Mouse (Mus musculus) embryo, embryonic 9.5 days (tissue): Measurements from ENCODE around the gene Entpd2.

Experiments used
- DNase-seq: peaks from one replicate; pipeline ENCODE4 v3.0.0-alpha.2; 2017; ENCODE audit errors: extremely low spot score

Entpd2 gene

GRCm38 (mm10) chr2:25395721-25396596, at the start of gene Entpd2:
TSS of gene Entpd2 (plus strand) at chr2:25395874.
- no peak for DNase-seq

- no peak for DNase-seq
These were observed 47.5 kb upstream of the Entpd2 start for GRCm38 (mm10) chr2:25348162-25348561.

- no peak for DNase-seq
These were observed 46.2 kb upstream of the Entpd2 start for GRCm38 (mm10) chr2:25349499-25349898.

- DNase-seq: no peak
These were observed 45.0 kb upstream of the Entpd2 start for GRCm38 (mm10) chr2:25350701-25351100.

DNA sequence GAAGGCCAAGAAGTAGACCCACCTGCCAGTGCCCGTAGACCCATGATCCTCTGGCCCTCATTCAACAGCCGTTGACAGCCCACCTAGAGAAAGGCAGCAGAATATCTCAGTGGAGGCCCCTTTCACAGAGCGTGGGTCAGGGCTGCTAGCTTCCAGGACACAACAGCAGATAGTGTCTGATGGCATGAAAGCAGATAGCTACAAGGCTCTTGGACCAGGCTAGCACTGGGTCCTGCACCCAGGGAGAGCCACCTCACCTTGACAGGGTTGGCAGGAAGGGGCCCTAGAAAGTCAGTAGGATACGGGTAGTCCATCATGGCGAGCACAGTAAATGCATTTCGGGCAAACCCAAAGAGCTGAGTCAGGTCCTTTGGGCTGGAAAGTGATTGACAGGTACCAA, 41.5 kb upstream of the Entpd2 start:
- no peak for DNase-seq

DNA sequence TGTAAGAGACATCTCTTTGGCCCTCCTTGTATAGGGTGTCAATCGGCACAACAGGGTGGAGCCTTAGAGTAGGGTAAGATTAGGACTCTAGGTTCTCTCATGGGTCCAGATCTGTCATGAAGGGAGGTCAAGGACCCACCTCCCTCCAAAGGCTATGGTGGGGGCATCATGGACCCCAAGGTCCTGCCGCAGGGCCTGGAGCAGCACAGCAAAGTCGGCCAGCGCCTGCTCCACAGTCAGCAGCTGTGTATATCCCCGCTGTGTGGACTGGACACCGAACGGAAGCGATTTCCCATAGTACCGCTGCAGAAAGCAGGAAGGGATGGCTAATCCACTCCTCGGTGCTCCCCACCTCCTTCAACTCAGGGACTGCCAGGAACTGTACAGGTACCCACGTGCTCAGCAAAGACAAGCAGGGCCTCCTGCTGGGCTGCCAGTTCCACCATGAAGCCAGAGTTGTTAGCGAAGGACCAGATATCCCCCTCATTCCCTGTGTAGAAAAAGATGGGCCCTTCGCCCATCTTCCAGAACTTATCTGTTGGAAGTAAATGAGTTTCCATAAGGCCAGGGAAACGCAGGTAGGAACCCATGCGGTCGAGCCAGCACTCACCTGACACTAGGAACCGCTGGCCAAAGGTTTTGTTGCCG, 40.1 kb upstream of the Entpd2 start:
- DNase-seq: no peak

DNA sequence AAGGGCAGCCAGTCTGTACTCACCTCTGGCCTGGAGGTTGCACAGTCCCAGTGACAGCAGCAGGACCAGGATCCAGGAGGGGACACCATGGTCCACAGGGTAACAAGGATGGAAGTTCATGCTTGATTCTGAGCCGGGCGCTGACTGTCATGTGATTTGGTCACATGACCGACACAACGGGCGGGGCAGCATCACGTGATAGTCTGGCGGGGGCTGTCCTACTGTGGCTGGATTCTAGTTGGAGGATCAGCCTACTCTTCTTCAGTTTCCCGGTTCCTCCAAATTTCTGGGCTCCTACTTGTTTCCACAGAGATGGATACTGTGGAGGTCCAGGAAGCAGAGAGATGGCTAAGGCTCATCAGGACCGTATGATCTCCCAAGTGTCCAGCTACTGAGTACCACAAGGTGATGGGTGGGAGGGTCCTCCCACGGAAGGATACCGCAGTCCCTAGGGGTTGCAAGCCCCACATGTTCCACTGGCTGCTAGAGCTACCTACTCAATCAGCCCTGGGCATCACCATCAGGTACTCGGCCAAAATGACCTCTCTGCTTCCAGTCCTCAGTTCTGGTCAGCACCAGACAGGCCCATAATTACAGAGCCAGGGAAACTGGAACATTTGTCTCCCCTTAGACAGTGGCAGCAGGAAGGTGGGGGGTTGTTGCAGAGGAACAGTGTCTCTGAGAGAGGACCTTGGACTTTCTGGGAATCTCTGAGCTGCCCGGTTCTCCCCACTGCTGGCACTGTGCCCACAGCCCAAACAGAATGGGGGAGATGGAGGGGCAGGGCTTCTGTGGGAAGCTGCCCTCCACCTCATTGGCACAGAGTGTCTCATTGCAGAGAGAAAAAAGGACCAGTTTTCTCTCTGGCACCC, 39.2 kb upstream of the Entpd2 start, which contains the start of gene Dpp7:
Gene Dpp7, minus strand, starts transcription at position 152 of the 872 bp plus-strand sequence.
- peak; percentile 84 for DNase-seq

GRCm38 (mm10) chr2:25359848-25360247, 35.8 kb upstream of the Entpd2 start:
- no peak for DNase-seq

- no peak for DNase-seq
These were observed 32.0 kb upstream of the Entpd2 start for GRCm38 (mm10) chr2:25363478-25364178.

DNA sequence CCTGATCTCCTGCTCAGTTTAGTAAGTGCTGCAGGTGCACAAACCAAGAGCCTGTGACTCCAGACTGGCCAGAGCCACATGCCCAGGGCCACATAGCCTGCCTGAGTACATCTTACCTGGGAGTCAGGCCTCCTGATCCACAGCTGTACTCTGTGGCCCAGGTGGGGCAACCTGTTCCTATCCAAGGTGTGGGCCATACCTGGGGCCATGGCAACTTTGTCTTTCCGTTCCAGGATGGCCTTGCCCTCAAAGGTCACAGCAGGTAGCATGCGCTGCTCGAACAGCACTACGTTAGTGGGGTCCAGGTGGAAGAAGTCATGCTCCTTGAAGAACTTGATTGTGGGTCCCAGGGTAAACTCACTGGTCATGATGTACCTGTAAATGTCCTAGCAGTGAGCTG, 31.4 kb upstream of the Entpd2 start:
- DNase-seq: no peak

DNA sequence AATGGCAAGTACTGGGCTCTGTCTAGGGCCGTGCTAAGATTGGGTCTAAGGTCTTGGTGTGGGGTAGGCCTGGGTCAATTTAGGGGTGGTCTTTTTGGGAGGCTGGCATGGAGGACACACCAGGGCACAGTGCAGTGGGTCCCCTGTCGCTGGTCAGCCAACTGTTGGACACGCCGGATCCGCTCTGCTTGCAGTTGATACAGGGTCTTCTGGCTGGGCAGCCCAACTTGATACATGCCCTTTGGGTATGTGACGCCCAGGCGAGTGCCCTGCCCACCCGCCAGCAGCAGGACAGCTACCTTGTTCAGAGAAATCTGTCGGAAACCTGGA, 30.9 kb upstream of the Entpd2 start:
- no peak for DNase-seq

DNA sequence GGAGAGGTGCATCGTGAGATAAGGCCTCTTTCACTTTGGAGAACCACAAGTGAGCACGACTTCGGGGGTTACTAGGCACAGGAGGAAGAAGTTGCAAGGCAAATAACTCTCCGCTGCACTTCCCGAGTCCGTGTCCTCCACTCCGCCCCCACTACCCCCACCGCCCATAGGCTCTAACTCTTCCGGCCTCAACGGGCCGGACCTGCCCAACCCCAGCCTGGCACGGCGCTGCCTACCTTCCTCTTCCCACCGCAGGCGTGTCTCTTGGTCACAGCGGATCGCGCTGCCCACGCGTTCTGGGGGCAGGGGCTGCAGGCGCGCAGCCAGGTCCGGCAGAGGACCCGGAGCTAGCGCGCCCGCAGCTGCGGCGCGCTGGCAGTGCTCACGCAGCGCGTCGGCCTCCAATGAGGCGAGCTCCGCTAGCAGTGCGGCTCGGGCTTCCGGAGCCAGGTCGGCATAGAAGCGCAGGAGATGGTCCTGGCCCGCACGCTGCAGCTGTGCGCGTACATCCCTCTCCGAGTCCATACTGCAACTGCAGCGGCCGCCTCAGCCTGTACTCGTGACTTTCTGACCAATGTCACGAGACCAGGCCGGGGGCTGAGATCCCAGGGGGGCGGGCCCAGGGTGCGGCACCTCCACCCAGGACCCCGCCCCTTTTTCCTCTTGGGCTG, 30.4 kb upstream of the Entpd2 start, which contains the start of gene Uap1l1:
Gene Uap1l1, minus strand, starts transcription at position 592 of the 671 bp plus-strand sequence.
- peak; percentile 71 for DNase-seq

DNA sequence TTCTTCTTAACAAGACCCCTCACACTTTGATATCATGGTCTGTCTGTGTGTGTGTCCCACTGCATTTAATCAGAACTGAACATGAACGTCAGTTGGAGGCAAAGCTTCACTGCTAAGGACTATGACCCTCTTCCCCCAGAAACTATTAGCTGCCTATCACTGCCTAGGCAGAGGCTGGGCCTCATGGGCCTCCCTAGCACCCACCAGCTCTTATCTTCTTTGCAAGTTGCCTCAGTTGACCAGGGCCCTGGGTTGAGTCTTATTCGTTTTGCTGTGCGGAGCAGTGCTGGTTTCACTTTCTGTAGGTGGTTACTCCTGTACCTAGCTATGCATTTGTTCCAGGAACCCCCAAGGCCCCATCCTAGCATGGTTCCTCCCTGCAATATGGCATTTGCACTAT, 25.7 kb upstream of the Entpd2 start:
- DNase-seq: no peak

DNA sequence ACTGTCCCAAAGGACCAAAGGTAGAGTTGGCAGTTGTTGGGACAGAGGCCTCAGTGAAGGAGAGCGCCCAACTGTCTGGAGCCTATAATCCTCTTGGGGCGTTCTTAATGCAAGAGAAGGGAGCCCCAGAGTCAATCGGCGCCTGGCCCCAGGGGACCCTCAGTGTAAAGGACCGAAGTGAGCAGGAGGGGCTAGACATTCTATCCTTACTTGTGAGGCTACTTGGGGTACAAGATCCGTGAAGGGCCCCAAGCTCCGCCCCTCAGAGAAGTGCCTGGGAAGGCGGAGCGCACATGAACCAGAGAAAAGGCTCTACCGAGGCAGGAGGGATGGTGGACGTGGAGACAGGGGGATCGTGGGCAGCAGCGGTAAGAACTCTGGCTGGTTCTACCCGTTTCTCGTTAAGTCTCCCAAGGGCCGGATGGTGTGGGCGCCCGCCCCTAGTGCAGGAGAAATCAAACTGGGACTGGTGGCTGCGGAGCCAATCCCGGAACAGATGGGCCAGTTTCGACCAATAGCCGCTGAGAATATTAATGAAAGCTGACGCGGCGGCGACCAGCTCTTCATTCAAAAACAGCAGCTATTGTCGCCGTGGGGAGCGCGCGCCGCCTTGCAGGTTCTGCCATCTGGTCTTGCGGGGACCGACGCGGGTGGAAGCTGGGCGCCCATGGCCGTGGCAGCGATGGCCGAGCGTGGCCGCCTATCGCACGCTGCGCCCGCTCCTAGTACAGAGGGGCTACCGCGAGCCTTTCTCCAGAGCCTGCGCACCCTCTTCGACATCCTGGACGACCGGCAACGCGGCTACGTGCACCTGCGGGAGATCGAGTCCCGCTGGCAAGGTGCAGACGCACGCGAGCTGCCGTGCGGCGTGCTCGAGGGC, 23.7 kb upstream of the Entpd2 start, which contains the start of gene Sapcd2:
Gene Sapcd2, plus strand, starts transcription at position 558 of the 880 bp plus-strand sequence.
- peak; percentile 90 for DNase-seq

DNA sequence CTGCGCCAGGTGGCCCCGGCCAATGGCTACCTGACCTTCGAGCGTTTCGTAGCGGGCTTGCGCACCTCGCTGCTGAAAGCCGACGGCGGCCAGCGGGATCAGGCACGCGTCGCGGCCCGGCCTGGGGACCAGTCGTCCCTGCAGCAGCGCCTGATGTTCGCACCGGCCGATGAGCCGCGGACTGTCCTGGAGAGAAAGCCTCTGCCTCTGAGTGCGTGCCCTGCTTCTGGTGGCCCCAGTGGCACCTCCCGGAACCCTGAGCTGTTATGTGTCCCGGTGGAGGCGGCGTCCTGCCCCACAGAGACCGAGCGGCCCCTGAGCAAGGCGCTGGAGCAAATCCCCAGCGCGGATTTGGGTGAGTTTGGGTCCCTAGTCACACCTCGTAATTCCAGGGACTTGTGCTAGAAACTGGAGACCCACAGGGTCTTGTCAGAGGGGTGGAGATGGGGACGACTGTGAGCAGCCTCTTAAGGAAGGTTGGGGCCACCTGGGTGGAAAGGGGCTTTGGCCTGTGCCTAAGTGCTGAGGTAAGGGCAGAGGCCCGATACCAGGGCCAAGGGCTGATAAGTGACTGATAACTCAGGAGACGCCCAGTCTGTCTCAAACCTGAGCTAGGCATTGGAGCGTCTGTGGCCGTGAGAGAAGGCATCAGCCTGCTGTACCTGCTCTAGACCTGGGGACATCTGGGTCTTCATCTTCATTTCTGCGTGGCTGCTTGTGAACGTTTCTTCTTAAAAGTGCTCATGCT, 22.9 kb upstream of the Entpd2 start:
- no peak for DNase-seq

DNA sequence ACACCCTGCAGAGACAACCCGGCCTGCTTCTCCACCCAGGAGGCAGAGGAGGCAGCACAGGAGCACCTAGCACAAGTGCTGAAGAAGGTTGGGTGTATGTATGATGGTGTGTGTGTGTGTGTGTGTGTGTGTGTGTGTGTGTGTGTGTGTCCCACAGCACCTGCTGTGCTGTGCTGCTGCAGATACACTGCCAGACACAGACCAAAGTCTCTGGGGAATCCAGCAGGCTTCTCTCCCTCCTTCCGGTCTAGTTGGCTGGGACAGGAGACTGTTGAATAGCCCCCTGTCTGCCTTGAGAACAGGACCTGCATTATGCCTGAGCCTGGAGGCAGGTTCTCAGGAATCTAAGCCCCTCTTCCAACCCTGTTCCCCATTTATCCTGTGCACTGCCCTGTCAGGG, 22.2 kb upstream of the Entpd2 start:
- no peak for DNase-seq

DNA sequence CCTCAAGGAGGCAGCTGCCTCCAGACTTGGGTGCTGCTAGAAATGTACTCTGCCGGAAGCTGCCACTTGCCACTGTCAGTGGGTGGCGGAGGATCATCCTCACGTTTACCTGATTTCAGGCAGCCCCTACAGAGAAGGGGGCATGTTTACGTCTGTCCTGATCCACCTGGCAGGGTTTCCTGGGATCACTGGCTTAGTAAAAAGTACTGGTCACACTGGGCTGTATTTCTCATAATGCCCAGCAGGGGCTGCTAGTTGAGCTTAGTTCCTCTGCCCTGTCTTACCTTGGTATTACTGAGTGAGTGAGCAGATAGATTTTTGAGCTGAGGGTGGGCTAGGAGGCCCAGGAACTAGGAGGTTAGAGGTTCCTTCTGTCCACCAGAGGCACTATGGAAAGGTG, 19.1 kb upstream of the Entpd2 start:
- no peak for DNase-seq

- no peak for DNase-seq
These were observed 11.2 kb upstream of the Entpd2 start for GRCm38 (mm10) chr2:25384492-25384891.

DNA sequence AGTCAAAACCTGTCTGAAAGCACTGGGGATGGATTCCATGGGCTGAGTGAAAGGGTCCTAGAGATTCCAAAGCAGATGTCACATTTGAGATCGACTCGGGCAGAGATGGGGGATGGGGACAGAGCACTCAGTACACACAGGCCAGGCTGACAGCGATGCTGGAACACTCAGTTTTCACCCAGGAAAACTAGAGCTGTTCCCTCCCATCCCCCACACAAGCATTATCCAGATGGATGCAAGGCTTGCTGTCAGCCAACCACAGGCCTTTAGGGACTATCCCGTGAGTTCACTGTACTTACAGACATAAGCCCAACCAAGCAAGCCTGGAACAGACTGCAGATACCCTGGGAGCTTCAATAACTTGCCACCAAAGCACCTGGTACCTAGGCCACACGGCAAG, 4.4 kb upstream of the Entpd2 start:
- no peak for DNase-seq
